Mouse (Mus musculus): Measurements from ENCODE around the gene Ttc6. TPM values are rescaled to one million over a fixed set of nuclear protein-coding genes. Genes with fewer than 3 reads are reported as not detected.

The Ttc6 gene
- polyA plus RNA-seq, 1 experiment from 2014 or later, result 0.47 TPM

- Histone ChIP-seq H3K36me3 (ENCODE audit: control insufficient read depth, insufficient read depth, low read length) (no peaks in the 10 kb centered on the region), H3K4me1 (replicated peaks; ENCODE audit: control insufficient read depth, insufficient read depth, low read length) (no peaks in the 10 kb centered on the region), H3K9ac (ENCODE audit: low read depth, low read length) (no peak overlapping the region), H3K27ac (ENCODE audit: low read depth, low read length) (no peak overlapping the region), H3K4me3 (ENCODE audit: low read depth, low read length) (no peak overlapping the region), H3K27me3 (replicated peaks; ENCODE audit: control insufficient read depth, insufficient read depth, low read length) (no peaks in the 10 kb centered on the region), H3K9me3 (ENCODE audit: control insufficient read depth, low read length) (no peaks in the 10 kb centered on the region), H3K4me2 (no peak overlapping the region; the same call in 1 of the 2 replicates)
- ATAC-seq (replicated peaks; ENCODE audit: low FRiP score), result no peak
- 40% methylated on average over 9 of the region's 9 CpGs for WGBS
- DNase-seq (ENCODE audit: low spot score), result no peak
Measured at GRCm38 (mm10) chr12:57684967-57685423, 121.1 kb downstream of the Ttc6 start.

DNA sequence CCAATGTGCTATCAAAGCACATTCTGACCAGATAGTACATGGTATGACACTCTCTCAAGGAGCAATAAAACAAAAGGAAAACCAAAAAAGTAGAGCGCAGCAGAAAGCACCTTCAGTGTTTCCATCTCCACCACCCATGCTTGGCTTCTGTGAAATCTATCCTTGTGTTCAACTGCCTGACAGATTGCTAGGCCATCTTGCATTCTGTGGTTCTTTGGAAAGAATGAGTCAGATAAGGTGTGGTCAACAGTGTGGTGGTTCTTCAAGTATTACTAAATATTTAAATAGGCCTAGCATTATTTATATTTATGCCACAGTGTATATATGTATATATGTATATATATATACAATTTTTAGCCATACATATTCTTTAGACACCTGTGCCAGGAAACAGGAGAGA is 146.1 kb downstream of the Ttc6 start:
- DNase-seq (ENCODE audit: low spot score) (no peak), ATAC-seq (replicated peaks; ENCODE audit: low FRiP score) (no peak)
- Histone ChIP-seq H3K4me3 (ENCODE audit: low read depth, low read length) (no peak overlapping the region), H3K36me3 (ENCODE audit: control insufficient read depth, insufficient read depth, low read length) (no peaks in the 10 kb centered on the region), H3K27ac (ENCODE audit: low read depth, low read length) (no peak overlapping the region), H3K27me3 (replicated peaks; ENCODE audit: control insufficient read depth, insufficient read depth, low read length) (no peaks in the 10 kb centered on the region), H3K4me1 (replicated peaks; ENCODE audit: control insufficient read depth, insufficient read depth, low read length) (no peaks in the 10 kb centered on the region), H3K4me2 (no peak overlapping the region), H3K9ac (ENCODE audit: low read depth, low read length) (no peak overlapping the region), H3K9me3 (ENCODE audit: control insufficient read depth, low read length) (no peaks in the 10 kb centered on the region)
- 88% methylated on average over 1 of the region's 1 CpGs for WGBS

GRCm38 (mm10) chr12:57764720-57765119 is 200.8 kb downstream of the Ttc6 start:
- DNase-seq (ENCODE audit: low spot score) (no peak), ATAC-seq (replicated peaks; ENCODE audit: low FRiP score) (no peak)
- no peak overlapping the region for H3K27ac ChIP-seq (ENCODE audit: low read depth, low read length)
- no peak overlapping the region for H3K9ac ChIP-seq (ENCODE audit: low read depth, low read length)
- H3K27me3 ChIP-seq (replicated peaks; ENCODE audit: control insufficient read depth, insufficient read depth, low read length), result no peaks in the 10 kb centered on the region
- H3K4me2 ChIP-seq, result no peak overlapping the region
- H3K4me3 ChIP-seq (ENCODE audit: low read depth, low read length), result no peak overlapping the region
- 76% methylated on average over 7 of the region's 7 CpGs for WGBS
- no peaks in the 10 kb centered on the region for H3K4me1 ChIP-seq (replicated peaks; ENCODE audit: control insufficient read depth, insufficient read depth, low read length)
- H3K9me3 ChIP-seq (ENCODE audit: control insufficient read depth, low read length), result no peaks in the 10 kb centered on the region
- H3K36me3 ChIP-seq (ENCODE audit: control insufficient read depth, insufficient read depth, low read length), result no peaks in the 10 kb centered on the region

DNA sequence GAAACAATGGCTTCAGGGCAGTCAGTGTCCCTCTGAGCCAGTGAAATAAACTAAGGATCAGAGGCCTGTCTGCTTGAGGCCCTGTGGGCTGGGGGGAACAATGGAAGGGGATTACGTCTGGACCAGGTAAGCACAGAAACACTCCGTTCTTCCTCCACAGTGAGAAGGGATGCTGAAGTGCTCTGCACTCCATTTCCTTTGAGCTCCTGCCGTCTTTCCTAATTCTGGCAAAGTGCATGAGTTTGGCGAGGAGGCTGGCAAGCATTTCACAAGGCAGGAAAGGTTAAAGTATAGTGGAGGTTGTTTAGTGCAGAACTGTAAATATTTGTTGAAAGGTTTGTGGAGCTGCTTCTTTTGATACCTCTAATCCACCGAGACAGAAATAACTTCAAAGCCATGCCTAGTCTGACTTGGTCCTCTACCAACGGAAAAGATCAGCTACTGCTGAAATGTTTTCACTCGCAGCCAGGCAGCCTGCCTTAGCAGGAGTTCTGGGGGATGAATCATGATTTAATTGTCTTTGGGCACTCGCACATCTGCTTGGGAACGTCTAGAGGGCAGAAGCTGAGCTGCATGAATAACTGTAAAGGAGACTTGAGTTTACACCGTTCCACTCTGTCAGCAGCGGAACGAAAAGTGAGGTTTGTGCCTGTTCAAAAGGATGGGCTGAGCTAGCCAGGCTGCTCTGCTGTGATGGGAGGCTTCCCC is 212.5 kb downstream of the Ttc6 start:
- no peak overlapping the region for H3K9ac ChIP-seq (ENCODE audit: low read depth, low read length)
- ATAC-seq (replicated peaks; ENCODE audit: low FRiP score) (no peak), DNase-seq (ENCODE audit: low spot score) (no peak)
- no peak overlapping the region for H3K4me2 ChIP-seq
- no peak overlapping the region for H3K27ac ChIP-seq (ENCODE audit: low read depth, low read length)
- whole genome bisulfite sequencing, result 33% methylated on average over 12 of the region's 12 CpGs
- no peaks in the 10 kb centered on the region for H3K36me3 ChIP-seq (ENCODE audit: control insufficient read depth, insufficient read depth, low read length)
- no peaks in the 10 kb centered on the region for H3K9me3 ChIP-seq (ENCODE audit: control insufficient read depth, low read length)
- H3K4me1 ChIP-seq (replicated peaks; ENCODE audit: control insufficient read depth, insufficient read depth, low read length), result no peaks in the 10 kb centered on the region
- no peak overlapping the region for H3K4me3 ChIP-seq (ENCODE audit: low read depth, low read length)
- no peaks in the 10 kb centered on the region for H3K27me3 ChIP-seq (replicated peaks; ENCODE audit: control insufficient read depth, insufficient read depth, low read length)

DNA sequence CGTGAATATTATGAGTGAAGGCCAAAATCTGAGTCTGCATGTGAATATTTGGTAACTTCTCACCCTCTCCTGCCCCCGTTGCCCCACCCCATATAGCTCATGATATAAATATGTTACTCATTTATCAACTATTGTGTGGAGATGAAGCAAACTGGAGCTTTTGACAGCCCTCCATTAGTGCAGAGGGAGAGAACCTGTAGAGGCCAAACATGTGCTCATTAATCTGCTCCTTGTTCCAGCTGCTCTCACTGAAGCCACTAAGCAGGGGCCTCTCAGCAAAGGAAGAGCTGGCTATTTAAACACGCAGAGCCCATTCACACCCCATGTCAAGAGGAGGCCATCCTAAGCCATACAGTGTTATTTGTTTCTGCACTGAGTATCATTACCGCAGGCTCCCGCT is 218.0 kb downstream of the Ttc6 start:
- 78% methylated on average over 5 of the region's 5 CpGs for WGBS
- no peak for DNase-seq (ENCODE audit: low spot score)
- Histone ChIP-seq H3K4me3 (ENCODE audit: low read depth, low read length) (no peak overlapping the region), H3K4me1 (replicated peaks; ENCODE audit: control insufficient read depth, insufficient read depth, low read length) (no peaks in the 10 kb centered on the region), H3K27me3 (replicated peaks; ENCODE audit: control insufficient read depth, insufficient read depth, low read length) (no peaks in the 10 kb centered on the region), H3K36me3 (ENCODE audit: control insufficient read depth, insufficient read depth, low read length) (no peaks in the 10 kb centered on the region), H3K9me3 (ENCODE audit: control insufficient read depth, low read length) (no peaks in the 10 kb centered on the region), H3K4me2 (no peak overlapping the region), H3K27ac (ENCODE audit: low read depth, low read length) (no peak overlapping the region), H3K9ac (ENCODE audit: low read depth, low read length) (no peak overlapping the region)
- ATAC-seq (replicated peaks; ENCODE audit: low FRiP score), result no peak

DNA sequence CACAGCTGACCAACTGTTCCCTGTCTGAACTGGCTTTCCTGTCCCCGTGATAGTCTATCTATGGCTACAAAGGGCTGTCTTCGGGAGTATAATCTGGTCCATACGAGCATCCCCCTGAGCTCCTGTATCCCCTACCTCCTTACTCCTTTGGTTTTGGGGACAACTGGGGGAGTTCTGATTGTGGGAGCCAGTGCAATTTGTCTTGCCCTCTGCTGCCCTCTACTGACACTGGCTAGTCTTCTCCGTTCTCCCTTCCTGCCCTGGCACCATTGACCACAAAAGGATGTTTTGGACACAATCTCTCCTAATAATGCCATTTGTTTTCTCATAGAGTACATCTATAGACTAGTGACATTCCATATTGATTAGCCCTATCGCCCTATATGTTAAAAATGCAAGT is 223.6 kb downstream of the Ttc6 start:
- ATAC-seq (replicated peaks; ENCODE audit: low FRiP score), result no peak
- H3K9ac ChIP-seq (ENCODE audit: low read depth, low read length), result no peak overlapping the region
- no peak overlapping the region for H3K4me2 ChIP-seq
- WGBS, result 30% methylated on average over 5 of the region's 5 CpGs
- no peaks in the 10 kb centered on the region for H3K4me1 ChIP-seq (replicated peaks; ENCODE audit: control insufficient read depth, insufficient read depth, low read length)
- H3K36me3 ChIP-seq (ENCODE audit: control insufficient read depth, insufficient read depth, low read length), result no peaks in the 10 kb centered on the region
- H3K9me3 ChIP-seq (ENCODE audit: control insufficient read depth, low read length), result no peaks in the 10 kb centered on the region
- H3K4me3 ChIP-seq (ENCODE audit: low read depth, low read length), result no peak overlapping the region
- no peak overlapping the region for H3K27ac ChIP-seq (ENCODE audit: low read depth, low read length)
- no peak for DNase-seq (ENCODE audit: low spot score)
- H3K27me3 ChIP-seq (replicated peaks; ENCODE audit: control insufficient read depth, insufficient read depth, low read length), result no peaks in the 10 kb centered on the region

Other genes starting within 250 kb of the Ttc6 start
- 3.4 and 3.5 TPM in 2 replicates for gene Foxa1, start 17.2 kb upstream of the Ttc6 start, polyA plus RNA-seq (2014; fragmentation: Nextera tagmentation; extraction: Ambion mirVana)

All from liver, embryonic 11.5 days (tissue).